Mouse (Mus musculus) liver (tissue): Measurements from ENCODE around the gene Ak4.
A peak's percentile ranks its signal among the peaks of the same experiment; 100 is the strongest.

ENCODE experiments used
- DNase-seq: peaks from one replicate; pipeline ENCODE4 v3.0.0-alpha.2; 2020; ENCODE audit warnings: mixed read lengths

Ak4 gene

DNA sequence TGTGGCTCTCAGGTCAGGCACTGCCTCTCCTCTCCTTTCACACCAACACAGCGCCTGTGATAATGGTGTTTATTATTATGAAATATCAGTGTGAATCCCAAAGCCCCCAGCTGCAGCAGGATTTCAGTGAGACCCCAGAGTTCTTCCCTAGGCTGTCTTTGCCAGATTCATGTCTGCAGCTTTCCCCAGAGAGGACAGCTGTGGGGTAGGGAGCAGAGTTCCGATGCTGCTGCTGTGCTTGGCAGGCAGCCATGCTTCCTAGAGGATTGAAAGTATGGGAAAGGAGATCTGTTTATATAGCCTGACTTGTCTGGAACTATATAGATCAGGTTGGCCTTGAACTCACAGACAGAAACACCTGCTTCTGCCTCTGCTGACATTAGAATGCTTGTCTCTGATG is 43.0 kb downstream of the Ak4 start:
- no peak for DNase-seq

DNA sequence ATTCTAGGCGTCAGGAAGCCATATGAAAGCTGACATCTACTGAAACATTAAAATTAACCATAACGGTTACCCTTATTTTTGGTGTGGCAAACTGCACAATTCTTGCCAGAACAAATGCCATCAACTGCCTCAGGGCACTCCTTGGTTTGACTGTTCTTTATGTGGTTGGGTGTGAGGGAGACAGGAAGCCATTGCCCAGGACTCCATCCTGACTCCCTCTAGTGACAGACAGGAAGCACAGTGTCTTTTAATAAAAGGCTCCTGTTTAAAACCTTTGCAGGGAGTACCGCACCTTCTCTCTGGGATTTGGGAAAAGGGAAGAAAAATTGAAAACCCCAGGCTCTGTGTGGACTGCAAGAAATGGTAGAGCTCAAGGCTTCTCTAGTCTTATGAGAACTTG is 47.2 kb downstream of the Ak4 start:
- no peak for DNase-seq

DNA sequence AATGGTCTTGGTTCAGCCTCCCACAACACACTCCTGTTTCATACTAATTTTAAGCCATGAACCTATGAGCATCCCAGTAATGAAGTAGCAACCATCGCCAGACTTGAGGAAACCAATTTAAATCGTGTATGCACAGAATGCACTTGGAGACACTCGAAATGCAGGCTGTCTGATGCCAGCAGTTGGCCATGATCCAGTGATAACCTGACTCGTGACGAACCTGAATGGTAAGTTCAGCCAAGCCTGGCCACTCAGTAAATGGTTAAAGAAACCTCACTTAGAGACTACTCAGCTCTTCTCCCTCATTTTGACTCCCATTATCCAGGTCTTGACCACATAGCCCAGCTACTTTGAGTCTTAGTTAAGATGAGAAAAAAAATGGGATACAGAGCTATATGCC is 50.2 kb downstream of the Ak4 start:
- DNase-seq: no peak

DNA sequence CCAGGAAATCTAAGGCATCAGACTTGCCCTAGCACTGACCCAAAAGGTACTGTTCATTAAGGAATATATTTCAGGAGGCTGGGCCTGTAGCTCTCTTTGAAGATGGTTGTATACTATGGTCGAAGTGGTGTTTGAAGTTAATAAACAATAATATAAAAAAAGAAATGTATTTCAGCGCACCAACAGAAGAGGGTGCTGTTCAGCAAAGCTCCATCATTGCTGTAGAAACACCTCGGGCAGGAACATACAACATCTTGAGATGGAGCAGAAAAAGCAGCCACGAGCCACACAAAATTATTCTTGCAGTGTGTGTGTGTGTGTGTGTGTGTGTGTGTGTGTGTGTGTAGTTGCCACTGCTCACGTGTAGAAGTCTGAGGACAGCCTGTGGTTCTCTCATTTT is 51.5 kb downstream of the Ak4 start:
- DNase-seq: no peak

DNA sequence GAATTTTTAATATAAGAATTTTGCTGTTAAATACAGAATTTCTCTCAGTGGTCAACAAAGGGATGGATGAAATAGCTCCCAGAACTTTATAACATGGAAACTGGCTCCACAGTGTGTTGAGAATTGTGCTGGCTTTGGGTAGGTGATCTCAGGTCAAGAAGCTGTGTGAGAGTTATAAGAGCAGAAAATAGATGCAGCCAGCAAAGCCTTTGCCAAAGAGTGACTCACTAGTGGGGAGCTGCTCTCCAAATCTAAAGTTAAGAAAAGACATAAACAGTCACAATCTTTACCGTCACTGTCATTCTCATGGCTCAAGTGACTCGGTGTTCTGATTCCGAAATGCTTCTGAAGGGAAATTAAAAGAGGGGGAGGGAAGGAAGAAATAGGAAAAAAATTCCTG is 53.7 kb downstream of the Ak4 start:
- no peak for DNase-seq

DNA sequence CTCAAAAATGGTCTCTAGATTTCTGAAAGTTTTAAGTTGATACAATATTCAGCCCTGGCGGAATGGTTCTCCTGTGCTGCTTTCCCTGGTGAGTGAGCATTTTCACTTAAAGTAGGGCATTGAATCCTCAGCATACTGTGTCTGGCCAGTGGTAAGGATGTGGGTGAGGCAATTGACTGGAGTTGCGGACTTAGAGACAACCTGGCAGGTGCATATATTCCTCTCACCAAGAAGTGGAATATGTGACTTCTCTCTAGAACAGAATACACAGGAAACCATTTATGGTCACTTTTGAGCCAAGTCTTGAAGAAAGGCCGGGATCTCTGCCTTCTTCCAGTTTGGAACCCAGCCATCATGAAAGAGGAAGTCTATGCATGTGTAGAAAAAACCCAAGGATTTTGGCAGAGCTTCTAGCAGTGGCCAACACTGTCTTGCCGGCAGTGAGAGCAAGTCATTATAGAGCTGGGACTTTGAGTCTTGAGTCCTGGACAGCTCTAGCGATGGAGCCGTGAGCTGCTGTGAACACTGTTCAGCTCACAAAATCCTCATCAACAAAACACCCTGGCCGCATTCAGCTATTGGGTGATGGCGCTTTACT is 71.3 kb downstream of the Ak4 start:
- DNase-seq: no peak

DNA sequence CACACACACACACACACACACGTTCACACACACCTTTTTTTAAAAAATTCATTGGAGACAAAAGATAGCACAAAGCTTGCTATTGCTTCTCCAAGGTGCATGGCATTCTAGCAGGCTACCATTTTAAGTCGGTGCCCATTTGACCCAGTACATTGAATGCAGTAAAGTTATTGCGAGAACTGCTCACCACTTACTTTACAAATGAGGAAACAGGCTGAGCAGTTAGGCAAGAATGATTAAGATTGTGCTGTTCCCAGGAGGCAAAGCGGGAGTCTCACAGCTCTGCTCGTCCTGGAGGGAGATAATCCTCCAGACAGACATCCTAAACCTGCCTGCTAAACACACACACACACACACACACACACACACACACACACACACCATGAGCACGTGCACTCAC is 72.6 kb downstream of the Ak4 start:
- DNase-seq: no peak

DNA sequence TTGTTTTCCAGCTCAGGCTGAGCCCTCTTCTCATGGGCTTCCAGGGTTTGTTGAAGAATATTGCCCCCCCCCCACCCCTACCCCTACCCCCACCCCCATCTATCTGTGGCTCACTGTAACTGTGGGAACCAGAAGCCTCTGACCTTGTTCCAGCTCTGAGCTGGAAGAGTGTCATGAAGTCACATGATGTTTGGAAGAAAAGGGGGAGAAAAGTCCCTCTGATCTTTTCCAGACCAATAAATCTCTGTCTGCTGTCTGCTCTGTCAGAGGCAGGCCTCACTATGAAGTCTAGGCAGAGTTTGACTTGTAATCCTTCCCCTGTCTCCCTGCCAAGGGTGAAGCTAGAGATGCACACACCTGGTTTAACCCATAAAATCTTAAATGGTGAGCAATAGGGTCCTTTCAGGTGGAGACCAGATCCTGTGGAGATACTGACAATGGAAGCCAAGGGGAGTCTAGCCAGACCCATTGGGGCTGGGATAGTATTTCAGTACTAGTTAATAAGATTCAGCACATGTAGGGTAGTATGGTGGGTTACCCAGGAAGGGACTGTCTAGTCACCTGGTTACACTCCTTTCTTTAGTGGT is 74.6 kb downstream of the Ak4 start:
- no peak for DNase-seq

DNA sequence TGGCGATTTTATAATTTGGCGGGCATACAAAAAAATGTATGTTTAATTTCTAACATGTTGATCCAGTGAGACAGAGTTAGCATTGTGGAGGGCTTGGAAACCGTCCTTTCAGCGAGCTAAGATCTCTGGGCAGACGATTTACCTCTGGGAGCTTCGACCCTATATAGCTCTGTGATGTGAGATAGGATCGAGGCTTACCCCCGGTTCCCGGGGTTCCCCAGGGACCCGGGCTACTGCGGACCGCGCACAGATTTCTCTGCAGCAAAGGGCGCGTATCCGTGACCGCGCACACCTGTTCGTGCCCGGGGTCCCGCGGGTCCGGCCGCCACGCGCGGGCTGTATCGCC is 77.1 kb downstream of the Ak4 start:
- no peak for DNase-seq

DNA sequence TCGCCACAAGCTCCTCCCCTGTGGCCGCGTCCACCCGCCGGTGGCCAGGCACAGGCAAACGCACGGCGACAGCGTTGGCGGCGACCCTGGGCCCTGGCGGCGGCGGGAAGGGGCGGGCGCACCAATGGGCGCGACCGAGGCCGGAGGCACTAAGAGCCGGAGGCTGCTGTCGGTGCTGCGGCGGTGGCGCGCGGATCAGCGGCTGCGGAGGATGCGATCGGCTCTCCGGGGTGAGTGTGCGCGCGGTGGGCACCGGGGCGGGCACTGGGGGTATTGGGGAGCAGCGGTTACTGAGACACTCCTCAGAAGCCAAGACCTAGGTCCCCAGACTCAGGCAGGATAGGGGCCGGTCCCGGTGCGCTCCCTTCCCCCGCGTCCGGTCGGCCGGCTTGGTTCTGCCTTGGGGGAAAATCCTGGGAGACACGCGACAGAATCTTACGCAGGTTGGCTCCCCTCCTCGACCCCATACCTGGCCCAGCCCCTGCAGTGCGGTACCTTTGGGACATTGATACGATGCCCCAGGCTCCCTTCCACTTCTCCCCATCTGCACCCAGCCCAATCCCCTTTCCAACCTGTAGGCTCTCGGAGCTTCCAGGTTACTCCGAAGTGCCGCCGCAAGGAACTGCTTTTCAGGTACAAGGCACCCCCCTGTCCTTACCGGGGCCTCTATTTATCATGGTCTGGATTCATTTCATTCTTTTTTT is 77.6 kb downstream of the Ak4 start, which contains the start of gene Dnajc6:
Gene Dnajc6, plus strand, starts transcription at position 115 of the 704 bp plus-strand sequence.
- peak; percentile 4 for DNase-seq

DNA sequence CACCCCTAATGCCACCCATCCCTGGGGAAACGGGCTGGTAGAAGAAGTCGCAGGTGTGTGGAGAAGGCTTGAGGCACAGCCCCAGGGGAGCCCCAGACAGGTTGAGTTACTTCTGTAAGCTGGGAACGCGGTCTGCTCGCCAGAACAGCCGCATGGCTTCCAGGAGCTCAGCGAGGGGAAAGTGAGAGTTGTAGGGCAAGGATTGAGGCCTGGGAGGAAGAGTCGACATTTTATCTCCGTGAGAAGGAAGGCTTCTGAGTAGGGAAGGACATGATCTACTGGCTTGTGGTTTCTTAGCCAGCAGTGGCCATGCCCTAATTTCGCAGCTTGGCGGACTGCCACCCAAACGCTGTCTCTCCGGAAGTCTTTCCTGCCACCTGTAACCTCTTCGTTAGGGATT is 78.3 kb downstream of the Ak4 start:
- DNase-seq: no peak

DNA sequence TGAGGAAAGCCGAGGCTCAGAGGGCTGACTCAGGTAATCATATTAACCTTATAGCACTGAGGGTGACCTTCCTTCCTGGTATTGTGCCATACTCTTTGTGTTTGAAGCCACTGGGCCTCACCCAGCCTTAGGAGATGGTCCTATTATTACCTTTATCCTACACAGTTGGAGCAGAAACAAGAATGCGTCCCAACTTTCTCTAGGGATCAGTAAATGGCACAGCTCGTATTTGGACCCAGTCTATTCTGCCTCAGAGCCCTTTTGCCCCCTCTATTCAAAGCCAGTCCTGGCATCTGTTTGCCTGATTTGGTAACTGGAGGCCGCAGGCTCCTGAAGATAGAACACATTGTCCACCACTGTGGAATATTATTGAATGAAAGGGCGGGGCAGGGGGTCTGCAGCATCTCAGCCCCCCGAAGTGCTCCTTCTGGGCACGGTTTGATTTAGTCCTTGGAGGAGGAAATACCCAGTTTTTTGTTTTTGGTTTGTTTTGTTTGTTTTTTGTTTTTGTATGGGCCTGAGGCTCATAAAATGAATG is 85.5 kb downstream of the Ak4 start:
- no peak for DNase-seq

DNA sequence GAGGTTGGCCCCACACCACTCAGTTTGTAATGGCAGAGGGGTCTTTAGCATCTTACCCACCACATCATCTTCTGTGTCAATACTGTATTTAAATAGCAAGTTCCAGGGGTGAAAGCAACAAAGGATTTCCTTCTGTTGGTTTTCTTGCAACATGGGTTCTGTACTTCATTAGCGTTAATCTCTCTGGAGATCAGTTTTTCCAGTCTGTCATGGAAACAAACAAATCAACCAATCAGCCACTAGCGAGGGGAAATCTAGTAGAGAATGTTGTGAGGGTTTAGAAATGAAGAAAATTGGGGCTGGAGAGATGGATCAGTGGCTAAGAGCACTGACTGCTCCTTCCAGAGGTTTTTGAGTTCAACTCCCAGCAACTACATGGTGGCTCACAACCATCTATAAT is 86.9 kb downstream of the Ak4 start:
- no peak for DNase-seq

DNA sequence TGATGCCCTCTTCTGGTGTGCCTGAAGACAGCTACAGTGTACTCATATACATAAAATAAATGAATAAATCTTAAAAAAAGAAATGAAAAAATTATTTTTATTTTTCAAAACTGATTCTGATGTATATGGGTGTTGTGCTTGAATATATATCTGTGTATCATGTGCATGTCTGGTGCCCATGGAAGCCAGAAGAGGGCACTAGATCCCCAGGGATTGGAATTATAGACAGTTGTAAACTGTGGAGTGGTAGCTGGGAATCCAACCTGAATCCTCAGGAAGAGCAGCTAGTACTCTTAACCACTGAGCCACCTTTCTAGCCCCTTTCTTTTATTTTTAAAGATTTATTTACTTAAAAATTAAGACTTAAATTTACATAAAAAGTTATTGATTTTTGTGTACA is 87.3 kb downstream of the Ak4 start:
- DNase-seq: no peak

DNA sequence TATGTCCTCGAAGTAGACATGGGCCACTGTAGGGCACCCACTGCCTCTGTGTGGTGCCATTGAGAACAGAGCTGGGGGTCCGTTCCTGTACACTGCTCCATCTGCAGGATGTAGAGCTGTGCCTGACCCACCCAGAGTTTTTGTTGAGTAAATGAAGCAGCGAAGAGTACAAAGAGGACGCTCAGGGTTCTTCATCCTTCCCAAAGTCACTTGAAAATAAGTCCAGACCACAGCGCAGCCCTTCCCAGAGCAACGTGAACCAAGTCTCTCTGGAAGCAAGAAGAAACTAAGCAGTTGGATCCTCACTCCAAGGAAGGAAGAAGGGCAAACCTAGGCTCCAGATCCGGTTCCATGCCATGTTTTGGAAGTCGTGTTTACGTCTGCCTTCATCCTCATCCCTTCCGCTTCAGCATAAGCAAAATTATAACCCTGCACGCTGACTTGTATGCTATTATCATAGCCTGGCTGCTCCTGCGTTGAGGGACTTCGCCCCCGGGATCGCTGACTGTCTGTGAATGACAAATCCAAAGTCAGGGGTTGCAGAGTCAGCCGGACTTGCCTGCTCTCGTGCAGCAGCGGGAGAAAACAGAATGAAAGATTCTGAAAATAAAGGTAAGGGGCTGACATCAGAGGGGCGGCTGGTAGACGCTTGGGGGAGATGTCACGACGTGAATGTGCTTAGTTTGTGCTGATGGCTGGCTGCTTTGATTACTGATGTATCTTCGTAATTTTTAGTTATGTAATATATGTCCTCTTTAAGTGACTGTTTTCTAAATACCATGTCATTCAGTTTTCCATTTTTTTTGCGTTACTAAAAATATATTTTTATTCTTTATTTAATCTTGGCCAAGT is 88.7 kb downstream of the Ak4 start:
- peak; percentile 4 for DNase-seq

DNA sequence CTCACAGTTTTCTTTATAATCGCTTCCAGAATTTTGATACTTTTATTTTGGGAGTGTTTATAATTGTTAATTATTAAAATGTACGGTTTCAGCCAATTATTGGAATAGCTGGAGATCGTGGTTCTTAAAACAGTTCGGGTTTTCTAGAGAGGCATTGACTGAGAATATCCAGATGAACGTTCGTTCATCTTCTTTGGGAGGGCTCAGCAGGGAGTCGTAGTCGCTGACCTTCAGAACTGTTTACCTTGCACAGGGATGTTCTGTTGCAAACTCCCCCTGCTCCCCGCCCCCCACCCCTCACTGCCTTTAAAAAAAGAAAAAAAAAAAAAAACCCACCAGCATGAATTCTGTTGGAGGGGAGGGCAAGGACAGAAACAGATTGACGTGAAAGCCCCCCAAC is 89.4 kb downstream of the Ak4 start:
- DNase-seq: no peak

DNA sequence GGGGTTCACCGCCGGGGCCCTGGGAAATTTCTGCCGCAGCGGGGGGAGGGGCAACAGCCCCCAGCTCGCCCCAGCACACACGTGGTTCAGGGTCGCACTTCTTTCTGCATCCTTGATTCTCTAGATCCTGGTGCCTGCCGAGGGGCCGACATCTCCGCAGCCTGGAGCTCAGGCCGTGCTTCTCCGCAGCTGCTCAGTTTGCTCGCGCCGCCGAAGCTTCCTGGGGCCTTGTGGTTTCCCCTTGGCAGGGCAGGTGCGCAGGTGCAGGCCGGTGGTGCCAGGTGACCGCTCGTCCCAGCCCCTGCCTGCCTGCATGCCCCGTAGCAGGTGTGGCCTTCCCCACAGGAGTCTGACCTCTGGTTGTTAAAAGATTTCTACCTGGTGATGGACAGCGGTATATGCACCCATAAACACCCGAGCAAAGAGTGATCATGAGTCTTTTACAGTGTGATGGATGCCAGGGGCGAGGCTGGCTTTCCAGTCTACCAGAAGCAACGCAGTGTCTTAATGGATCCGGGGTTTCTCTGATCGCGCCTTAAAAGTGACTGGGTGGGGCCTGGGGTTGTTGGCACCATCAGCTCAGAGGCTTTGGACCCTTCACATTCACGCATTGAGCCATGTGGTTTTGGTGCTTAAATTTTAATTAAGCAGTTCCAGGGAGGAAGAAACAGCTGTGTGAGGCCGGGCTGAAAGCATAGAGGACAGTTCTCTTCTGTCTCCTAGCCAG is 89.9 kb downstream of the Ak4 start:
- DNase-seq: peak; percentile 4

DNA sequence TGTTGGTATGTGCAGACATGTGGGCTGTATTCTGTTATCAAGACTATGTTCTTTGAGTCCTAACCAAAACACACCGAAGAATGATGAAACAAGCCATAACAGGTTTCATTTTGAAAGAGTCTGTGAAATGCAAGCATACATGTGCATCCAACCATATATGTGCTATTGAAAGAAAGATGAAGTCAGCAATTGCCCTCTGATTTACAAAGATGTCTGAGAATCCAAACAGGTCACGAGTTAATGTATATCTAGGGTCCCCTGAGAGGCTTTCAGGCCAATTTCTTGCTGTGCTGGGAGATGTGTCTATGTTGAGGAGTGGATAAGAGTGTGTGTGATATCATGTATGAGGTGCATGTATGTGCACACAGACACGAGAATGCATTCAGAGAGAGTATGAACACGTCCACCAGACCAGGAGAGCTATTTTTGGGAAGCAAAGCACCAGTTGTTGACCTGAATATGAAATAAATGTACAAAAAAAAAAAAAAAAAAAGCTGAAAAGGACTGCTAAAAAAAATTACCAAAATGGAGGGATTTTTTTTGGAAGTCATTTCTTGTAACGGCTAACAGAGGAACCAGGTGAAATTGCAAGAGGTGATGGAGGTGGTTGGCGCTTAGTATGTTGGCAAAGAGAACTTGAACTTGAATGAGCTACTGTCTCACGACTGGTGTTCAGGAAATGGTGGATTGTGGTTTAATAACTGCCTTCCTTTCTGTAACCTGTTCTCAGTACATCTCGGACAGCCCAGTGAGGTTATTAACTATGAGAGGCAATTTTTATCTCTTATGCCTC is 91.2 kb downstream of the Ak4 start:
- DNase-seq: no peak

DNA sequence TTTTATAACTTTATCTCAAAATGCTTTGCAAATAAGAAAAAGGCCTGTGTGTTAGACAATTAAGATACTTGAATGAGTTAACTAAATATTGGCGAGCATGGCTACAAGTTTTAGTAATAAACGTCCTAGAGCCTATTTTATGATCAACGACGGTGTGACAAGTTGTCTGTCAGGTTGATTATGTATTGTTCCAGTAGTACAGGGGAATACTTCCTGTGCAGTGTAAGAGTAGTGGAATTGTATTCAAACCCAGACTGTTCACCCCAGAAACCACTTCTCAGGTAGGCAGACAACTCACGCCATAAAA is 91.8 kb downstream of the Ak4 start:
- no peak for DNase-seq

DNA sequence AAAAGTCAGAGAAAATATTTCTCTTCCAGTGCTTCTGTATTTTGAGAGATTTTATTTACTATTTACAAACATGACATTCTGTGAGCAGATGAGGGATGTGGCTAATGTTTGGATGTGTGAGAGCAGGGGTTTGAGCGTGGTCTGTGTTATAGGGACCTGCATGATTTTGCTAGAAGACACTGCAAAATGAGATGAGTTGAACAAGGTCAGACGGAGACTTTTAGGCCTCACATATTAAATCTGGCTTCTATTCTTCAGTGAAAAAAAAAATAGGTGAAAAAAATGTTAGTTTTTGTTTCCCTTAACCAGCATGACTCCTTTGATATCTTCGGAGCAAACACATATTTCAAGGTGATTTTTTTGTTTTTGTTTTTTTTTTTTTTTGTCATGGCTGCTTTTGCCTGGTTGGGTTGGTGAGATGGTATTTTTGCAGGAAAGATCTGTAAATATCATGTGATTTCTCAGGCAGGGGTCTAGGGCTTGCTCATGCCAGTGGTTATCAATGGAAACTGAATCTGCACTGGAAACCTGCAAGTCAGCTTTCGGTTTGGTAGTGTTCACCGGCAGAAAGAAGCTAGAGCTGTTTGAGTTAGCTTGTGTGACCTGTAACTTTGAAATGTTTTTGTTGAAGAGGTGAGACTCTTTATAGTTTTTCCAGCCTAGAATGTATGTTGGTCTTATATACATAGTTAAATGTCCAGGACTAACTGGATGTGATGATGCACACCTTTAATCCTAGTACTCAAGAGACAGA is 92.9 kb downstream of the Ak4 start:
- no peak for DNase-seq

DNA sequence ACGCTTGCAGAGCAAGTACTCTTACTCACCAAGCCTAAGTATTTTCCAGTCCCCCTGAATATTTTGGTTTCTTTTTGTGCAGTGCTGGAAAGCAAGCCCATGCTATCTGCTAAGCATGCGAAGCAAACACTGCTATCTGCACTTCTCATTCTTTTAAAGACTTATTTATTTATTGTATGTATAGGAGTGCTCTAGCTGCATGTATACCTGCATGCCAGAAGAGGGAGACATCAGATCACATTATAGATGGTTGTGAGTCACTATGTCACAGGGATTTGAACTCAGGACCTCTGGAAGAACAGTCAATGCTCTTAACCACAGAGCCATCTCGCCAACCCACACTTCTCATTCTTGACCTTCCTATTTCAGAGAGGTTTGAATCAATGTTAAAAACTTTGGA is 94.2 kb downstream of the Ak4 start:
- no peak for DNase-seq
